13 mouse cellular contexts compared by ENCODE assay signal in the genomic region with DNA sequence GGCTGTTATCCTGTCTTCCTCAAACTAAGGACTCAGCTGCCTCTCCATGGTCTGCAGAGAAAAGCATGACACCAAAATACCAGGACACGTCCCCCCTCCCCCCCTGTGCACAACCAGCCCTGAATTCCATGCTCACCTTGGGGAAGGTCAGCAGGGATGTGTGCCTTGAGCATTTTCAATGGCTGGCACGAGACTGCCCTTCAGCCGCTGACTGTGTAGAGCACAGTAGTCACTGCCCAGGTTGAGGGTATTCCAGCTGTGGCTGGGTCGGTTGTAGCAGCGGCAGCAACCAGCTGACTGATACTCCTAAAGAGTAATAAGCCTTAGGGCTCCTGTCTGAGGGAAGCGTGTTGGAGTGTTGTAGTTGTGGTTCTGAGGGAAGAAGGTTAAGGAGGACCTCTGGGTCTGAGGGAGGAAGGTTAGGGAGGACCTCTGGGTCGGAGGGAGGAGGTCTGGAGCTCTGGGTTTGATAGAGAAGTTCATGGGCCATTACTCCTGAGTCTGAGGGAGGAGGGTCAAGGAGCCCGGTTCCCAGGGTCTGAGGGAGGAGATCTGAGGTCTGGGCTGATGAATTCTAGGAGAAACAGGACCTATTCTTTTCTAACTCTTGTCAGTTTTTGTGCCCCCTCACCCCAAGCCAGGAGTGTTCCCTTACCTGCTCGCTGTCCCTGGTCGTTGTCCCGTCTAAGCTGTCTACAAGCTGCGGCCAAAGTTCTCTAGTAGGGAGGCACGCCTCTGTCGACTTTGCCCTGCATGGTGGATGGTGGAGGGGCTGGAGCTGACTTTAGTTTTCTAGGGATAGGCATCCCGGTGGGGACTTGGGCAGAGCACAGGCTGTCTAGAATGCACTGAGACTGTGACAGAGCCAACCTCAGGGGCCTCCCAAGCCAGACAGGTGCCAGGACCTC. TPM values are rescaled to one million over a fixed set of nuclear protein-coding genes. Genes with fewer than 3 reads are reported as not detected.
DNase-seq lines count a peak whose midpoint lies in the region; ATAC-seq and TF ChIP-seq lines count a peak whose summit lies in the region.
"Had no signal": no experiment of that assay in that cellular context is flagged by ENCODE, and none has a peak within 500 bp of the region (broad histone marks: within the 10 kb centered on the region; RNA-seq: fewer than 3 reads in every experiment).

No protein-coding gene starts in this region.

- peak overlapping the region; percentile 56 for H3K27ac ChIP-seq in heart, postnatal 0 days (ENCODE audit: low read depth)
- H3K27ac ChIP-seq in intestine, postnatal 0 days (ENCODE audit: low read depth, low read length): peak overlapping the region; percentile 70
- peak overlapping the region; percentile 76 for H3K27ac ChIP-seq in small intestine, adult 2 months (ENCODE audit: insufficient read depth, low read depth, low read length)
- H3K27ac ChIP-seq: lung, embryonic 15.5 days had no signal

- no peak for TF ChIP-seq EP300 in heart, postnatal 0 days (IDR thresholded peaks at IDR 0.05; ENCODE audit: low read depth)

- DNase-seq in heart, postnatal 0 days (ENCODE audit: low spot score): no peak
- DNase-seq in heart, adult 8-10 months (ENCODE audit: low spot score): no peak
- peak; percentile 81 to 90 for DNase-seq in kidney, postnatal 25 days
- DNase-seq in thymus, postnatal 0 days (ENCODE audit: low spot score): no peak
- no peak for DNase-seq in embryo, embryonic 10 days (ENCODE audit: low spot score)
- no peak for DNase-seq in testis, postnatal 14 days (ENCODE audit: low spot score)
- DNase-seq: adrenal gland, postnatal 10 days had no signal

- 70% methylated on average over 15 of the region's 15 CpGs for WGBS in heart, postnatal 0 days
- 46% methylated on average over 15 of the region's 15 CpGs for WGBS in intestine, postnatal 0 days
- 37% methylated on average over 15 of the region's 15 CpGs for WGBS in small intestine, adult 2 months

- H3K4me1 ChIP-seq in heart, postnatal 0 days (ENCODE audit: control insufficient read depth, insufficient read depth): peaks cover 20% of the 10 kb centered on the region
- H3K4me1 ChIP-seq in intestine, postnatal 0 days (replicated peaks; ENCODE audit: control insufficient read depth, insufficient read depth, low read length): peaks cover 9% of the 10 kb centered on the region; the same call in 1 of the 2 replicates
- H3K4me1 ChIP-seq in small intestine, adult 2 months (ENCODE audit: control insufficient read depth, insufficient read depth, insufficient read length, low read length): peaks cover 22% of the 10 kb centered on the region

- no peak overlapping the region for H3K9ac ChIP-seq in heart, postnatal 0 days (replicated peaks; ENCODE audit: low read depth, low read length)
- peak overlapping the region; percentile 55 for H3K9ac ChIP-seq in intestine, postnatal 0 days (ENCODE audit: low read depth, low read length)
- H3K9ac ChIP-seq: heart, embryonic 12.5 days; lung, embryonic 15.5 days had no signal

- no peak for TF ChIP-seq CTCF in heart, postnatal 0 days (IDR thresholded peaks at IDR 0.05; ENCODE audit: low read depth)
- no peak for TF ChIP-seq CTCF in intestine, postnatal 0 days (IDR thresholded peaks at IDR 0.05; ENCODE audit: low read depth)
- TF ChIP-seq CTCF in small intestine, adult 2 months (IDR thresholded peaks at IDR 0.05; ENCODE audit: extremely low read depth, insufficient read length, insufficient replicate concordance, low read depth, low read length): no peak

- H3K4me3 ChIP-seq in heart, postnatal 0 days (ENCODE audit: low read depth, low read length): no peak overlapping the region
- H3K4me3 ChIP-seq in intestine, postnatal 0 days (ENCODE audit: low read depth, low read length): peak overlapping the region; percentile 43
- H3K4me3 ChIP-seq in small intestine, adult 2 months (ENCODE audit: low read depth, low read length): peak overlapping the region; percentile 78
- H3K4me3 ChIP-seq: heart, embryonic 12.5 days; lung, embryonic 15.5 days had no signal

- H3K4me2 ChIP-seq in heart, postnatal 0 days (ENCODE audit: low read depth, low read length): peak overlapping the region; percentile 3; the same call in 1 of the 2 replicates
- peak overlapping the region; percentile 69 for H3K4me2 ChIP-seq in intestine, postnatal 0 days (replicated peaks; ENCODE audit: low read depth)
- H3K4me2 ChIP-seq: heart, embryonic 12.5 days; lung, embryonic 15.5 days had no signal

- TF ChIP-seq POLR2A in small intestine, adult 2 months (IDR thresholded peaks at IDR 0.05; ENCODE audit: low read depth, low read length): peak; percentile 91; the same call in 1 of the 2 replicates

- H3K36me3 ChIP-seq in heart, postnatal 0 days (replicated peaks; ENCODE audit: control insufficient read depth, insufficient read depth, low read length): peaks cover 21% of the 10 kb centered on the region
- H3K36me3 ChIP-seq in intestine, postnatal 0 days (ENCODE audit: control insufficient read depth, insufficient read depth): peaks cover 7% of the 10 kb centered on the region; the same call in 1 of the 2 replicates
- peaks cover 20% of the 10 kb centered on the region for H3K36me3 ChIP-seq in small intestine, adult 2 months (ENCODE audit: control insufficient read depth, insufficient read depth, low read length)

- no peaks in the 10 kb centered on the region for H3K9me3 ChIP-seq in heart, postnatal 0 days (replicated peaks; ENCODE audit: control insufficient read depth, low read length)
- no peaks in the 10 kb centered on the region for H3K9me3 ChIP-seq in intestine, postnatal 0 days (ENCODE audit: control insufficient read depth)
- H3K9me3 ChIP-seq: heart, embryonic 12.5 days; lung, embryonic 15.5 days had no signal

- no peaks in the 10 kb centered on the region for H3K27me3 ChIP-seq in heart, postnatal 0 days (ENCODE audit: control insufficient read depth, insufficient read depth, low read length)
- no peaks in the 10 kb centered on the region for H3K27me3 ChIP-seq in intestine, postnatal 0 days (replicated peaks; ENCODE audit: control insufficient read depth, insufficient read depth, low read length)
- no peaks in the 10 kb centered on the region for H3K27me3 ChIP-seq in small intestine, adult 2 months (ENCODE audit: control insufficient read depth, insufficient read depth, low read length)
- H3K27me3 ChIP-seq: heart, embryonic 12.5 days; lung, embryonic 15.5 days had no signal

- peak; percentile 49; the same call in 1 of the 2 replicates for ATAC-seq in heart, postnatal 0 days (ENCODE audit: insufficient read depth, low read depth)
- peak; percentile 85 for ATAC-seq in intestine, postnatal 0 days
- ATAC-seq: forebrain, embryonic 14.5 days; inflammation-experienced regulatory T-cells, adult 6 months had no signal

RNA-seq across cellular contexts. Expression of a gene that starts 4.8 kb away (rescaled TPM):
- 70.6 and 97.2 TPM in 2 replicates for total RNA-seq in heart, postnatal 0 days (2014; rRNA removed; ENCODE audit: low replicate concordance)
- polyA plus RNA-seq in heart, postnatal 0 days (2015; fragmentation: Nextera tagmentation; extraction: Ambion mirVana): 73.7 and 74.8 TPM in 2 replicates
- total RNA-seq in heart, adult 8-10 months (2022): 100 to 1,000 TPM; 295 to 316 (median 308) TPM
- polyA plus RNA-seq in intestine, postnatal 0 days (2015; fragmentation: Nextera tagmentation; extraction: Ambion mirVana): 17.7 and 18.6 TPM in 2 replicates
- polyA plus RNA-seq in small intestine, adult 2 months (2012; rRNA removed): 26.3 and 41.8 TPM in 2 replicates
- 86.5 and 87.3 TPM in 2 replicates for polyA plus RNA-seq in thymus, postnatal 0 days (2015; fragmentation: Nextera tagmentation; extraction: Ambion mirVana)

RNA-seq across cellular contexts. Expression of a gene that starts 20.0 kb away (rescaled TPM):
- total RNA-seq in heart, postnatal 0 days (2014; rRNA removed; ENCODE audit: low replicate concordance): not detected in 2 replicates
- polyA plus RNA-seq in heart, postnatal 0 days (2015; fragmentation: Nextera tagmentation; extraction: Ambion mirVana): 0.11 and 0.34 TPM in 2 replicates
- 1 to 10 TPM in 3 of 4 experiments, under 1 TPM in 1; 0.40 to 2.0 (median 1.1) TPM for total RNA-seq in heart, adult 8-10 months (2022)
- 0.73 and 1.2 TPM in 2 replicates for polyA plus RNA-seq in intestine, postnatal 0 days (2015; fragmentation: Nextera tagmentation; extraction: Ambion mirVana)
- 0.20 and 0.25 TPM in 2 replicates for polyA plus RNA-seq in small intestine, adult 2 months (2012; rRNA removed)
- 1.1 and 1.2 TPM in 2 replicates for polyA plus RNA-seq in thymus, postnatal 0 days (2015; fragmentation: Nextera tagmentation; extraction: Ambion mirVana)

RNA-seq across cellular contexts. Expression of a gene that starts 40.6 kb away (rescaled TPM):
- total RNA-seq in heart, postnatal 0 days (2014; rRNA removed; ENCODE audit: low replicate concordance): not detected in 2 replicates
- polyA plus RNA-seq in heart, postnatal 0 days (2015; fragmentation: Nextera tagmentation; extraction: Ambion mirVana): 0.12 TPM in 1 of 2 replicates, not detected in the other
- not detected for total RNA-seq in heart, adult 8-10 months (2022)
- not detected in 2 replicates for polyA plus RNA-seq in intestine, postnatal 0 days (2015; fragmentation: Nextera tagmentation; extraction: Ambion mirVana)
- 0.29 and 4.2 TPM in 2 replicates for polyA plus RNA-seq in small intestine, adult 2 months (2012; rRNA removed)
- 17.5 and 20.5 TPM in 2 replicates for polyA plus RNA-seq in thymus, postnatal 0 days (2015; fragmentation: Nextera tagmentation; extraction: Ambion mirVana)
- polyA plus RNA-seq: forebrain, embryonic 14.5 days; heart, embryonic 12.5 days; inflammation-experienced regulatory T-cells, adult 6 months had no signal

RNA-seq across cellular contexts. Expression of a gene that starts 42.4 kb away (rescaled TPM):
- total RNA-seq in heart, postnatal 0 days (2014; rRNA removed; ENCODE audit: low replicate concordance): not detected in 2 replicates
- not detected in 2 replicates for polyA plus RNA-seq in heart, postnatal 0 days (2015; fragmentation: Nextera tagmentation; extraction: Ambion mirVana)
- not detected for total RNA-seq in heart, adult 8-10 months (2022)
- 0.05 and 0.23 TPM in 2 replicates for polyA plus RNA-seq in intestine, postnatal 0 days (2015; fragmentation: Nextera tagmentation; extraction: Ambion mirVana)
- polyA plus RNA-seq in small intestine, adult 2 months (2012; rRNA removed): 1.7 and 2.5 TPM in 2 replicates
- polyA plus RNA-seq in thymus, postnatal 0 days (2015; fragmentation: Nextera tagmentation; extraction: Ambion mirVana): 1.4 and 3.2 TPM in 2 replicates
- polyA plus RNA-seq: forebrain, embryonic 14.5 days; heart, embryonic 12.5 days; inflammation-experienced regulatory T-cells, adult 6 months had no signal

RNA-seq across cellular contexts. Expression of a gene that starts 46.9 kb away (rescaled TPM):
- 0.53 TPM in 1 of 2 replicates, not detected in the other for total RNA-seq in heart, postnatal 0 days (2014; rRNA removed; ENCODE audit: low replicate concordance)
- 0.11 and 0.23 TPM in 2 replicates for polyA plus RNA-seq in heart, postnatal 0 days (2015; fragmentation: Nextera tagmentation; extraction: Ambion mirVana)
- total RNA-seq in heart, adult 8-10 months (2022): under 1 TPM; 0.20 to 0.53 (median 0.35) TPM
- 0.08 TPM in 2 replicates for polyA plus RNA-seq in intestine, postnatal 0 days (2015; fragmentation: Nextera tagmentation; extraction: Ambion mirVana)
- polyA plus RNA-seq in small intestine, adult 2 months (2012; rRNA removed): 0.24 and 0.25 TPM in 2 replicates
- polyA plus RNA-seq in thymus, postnatal 0 days (2015; fragmentation: Nextera tagmentation; extraction: Ambion mirVana): 0.08 and 0.16 TPM in 2 replicates
- polyA plus RNA-seq: forebrain, embryonic 14.5 days; inflammation-experienced regulatory T-cells, adult 6 months had no signal

Comparison
In these comparisons a context has a peak if more than half of its experiments do, and no peak if none do; other contexts are left out.
1. DNase-seq: peak in kidney, postnatal 25 days (2 of 2); none in heart, postnatal 0 days (single experiment), heart, adult 8-10 months (single experiment), thymus, postnatal 0 days (single experiment), embryo, embryonic 10 days (single experiment) and testis, postnatal 14 days (single experiment).
2. Peak in every context shown above with its lines, with median percentiles within 50 percentile points of each other: H3K27ac ChIP-seq.